Mouse (Mus musculus): Measurements from ENCODE around the gene Exoc7.

Exoc7 gene

DNA sequence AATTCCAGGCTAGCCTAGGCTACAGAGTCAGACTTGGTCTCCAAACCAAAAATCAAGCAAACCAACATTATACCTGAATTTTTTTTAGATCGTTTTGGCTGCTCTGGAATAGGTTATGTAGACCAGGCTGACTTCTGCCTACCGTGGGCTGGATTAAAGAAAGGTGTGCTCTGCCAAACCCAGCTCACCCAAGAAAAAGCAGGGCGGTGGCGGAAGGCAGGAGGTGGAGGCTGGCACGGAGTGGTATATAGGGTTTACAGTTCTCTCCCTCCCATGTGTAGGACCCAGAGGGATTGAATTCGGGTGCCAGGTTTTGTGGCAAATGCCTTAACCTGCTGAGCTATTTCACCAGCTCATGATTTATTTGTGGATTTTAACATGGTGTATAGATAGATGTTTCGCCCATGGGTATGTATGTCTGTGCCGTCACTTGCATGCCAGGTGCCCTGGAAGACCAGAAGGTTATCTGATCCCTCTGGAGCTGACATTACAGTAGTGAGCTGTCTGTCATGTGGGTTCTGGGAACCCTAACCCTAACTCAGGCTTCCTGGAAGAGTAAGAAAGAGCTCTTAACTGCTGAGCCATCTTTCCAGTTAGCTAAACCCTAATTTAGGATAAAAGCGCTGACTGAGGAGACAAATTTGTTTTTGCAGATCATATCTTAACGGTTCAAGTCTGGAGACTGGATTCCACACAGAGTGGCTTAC is at the start of gene Exoc7:
Gene Exoc7 (minus strand): TSS at position 215 of the 707 bp plus-strand sequence.
- DNase-seq (ENCODE audit: low read depth, low spot score) = peak; percentile 74

DNA sequence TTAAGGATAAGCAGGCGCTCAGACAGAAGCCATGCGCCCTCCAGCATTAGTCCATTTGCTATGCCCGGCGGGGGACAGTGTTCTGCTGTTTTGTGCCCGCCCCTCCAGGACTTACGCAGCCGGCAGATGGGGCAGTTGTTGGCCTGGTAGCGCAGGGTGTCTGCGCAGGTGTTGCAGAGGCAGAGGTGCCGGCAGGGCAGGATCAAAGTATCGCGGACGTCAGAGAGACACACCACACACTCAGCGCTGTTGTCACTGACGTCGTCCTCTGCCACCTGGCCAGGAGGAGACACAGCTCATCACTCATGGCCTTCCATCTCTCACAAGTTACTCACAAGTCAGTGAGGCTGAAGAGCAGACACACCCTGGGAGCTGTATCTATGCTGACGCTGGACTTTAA is 47.5 kb upstream of the Exoc7 start:
- no peak for DNase-seq (ENCODE audit: low read depth, low spot score)

DNA sequence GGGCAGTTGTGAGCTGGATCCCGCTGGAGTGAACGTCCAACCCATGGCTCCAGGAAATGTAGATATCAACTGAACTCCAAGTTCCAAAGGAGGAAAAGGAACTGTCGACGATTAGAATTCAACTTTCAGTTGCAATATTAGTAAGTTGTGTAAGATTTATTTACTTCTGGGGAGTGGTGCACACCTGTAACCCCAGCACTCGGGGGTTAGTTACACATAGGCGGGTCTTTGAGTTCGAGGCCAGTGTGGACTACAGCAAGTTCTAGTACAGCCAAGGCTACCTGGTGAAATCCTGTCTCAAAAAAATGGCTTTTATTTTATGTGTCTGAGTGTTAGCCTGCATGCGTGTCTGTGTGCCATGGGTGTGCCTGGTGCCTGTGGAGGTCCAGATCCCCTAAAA is 46.5 kb upstream of the Exoc7 start:
- DNase-seq (ENCODE audit: low read depth, low spot score) = no peak

GRCm38 (mm10) chr11:116351294-116351693 is 44.3 kb upstream of the Exoc7 start:
- DNase-seq (ENCODE audit: low read depth, low spot score) = no peak

DNA sequence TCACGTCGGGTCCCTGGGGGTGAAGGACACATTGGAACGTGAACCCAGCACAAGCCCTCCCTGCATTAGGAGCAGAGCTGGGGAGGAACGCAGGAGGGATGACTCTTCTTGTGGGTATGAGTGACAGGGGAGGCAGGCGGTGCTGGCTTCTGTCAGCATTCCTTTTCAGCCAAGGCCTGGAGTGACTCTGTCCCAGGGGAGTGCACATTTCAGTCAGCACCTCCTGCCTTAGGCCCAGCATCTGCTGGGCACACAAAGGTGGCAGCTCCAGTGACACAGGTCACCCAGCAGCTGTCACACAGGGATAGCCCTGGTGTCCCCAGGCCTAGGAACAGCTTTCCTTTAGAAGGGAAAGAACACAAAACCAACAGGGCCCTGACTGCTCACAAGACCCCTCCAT is 40.9 kb upstream of the Exoc7 start:
- DNase-seq (ENCODE audit: low read depth, low spot score) = peak; percentile 96

DNA sequence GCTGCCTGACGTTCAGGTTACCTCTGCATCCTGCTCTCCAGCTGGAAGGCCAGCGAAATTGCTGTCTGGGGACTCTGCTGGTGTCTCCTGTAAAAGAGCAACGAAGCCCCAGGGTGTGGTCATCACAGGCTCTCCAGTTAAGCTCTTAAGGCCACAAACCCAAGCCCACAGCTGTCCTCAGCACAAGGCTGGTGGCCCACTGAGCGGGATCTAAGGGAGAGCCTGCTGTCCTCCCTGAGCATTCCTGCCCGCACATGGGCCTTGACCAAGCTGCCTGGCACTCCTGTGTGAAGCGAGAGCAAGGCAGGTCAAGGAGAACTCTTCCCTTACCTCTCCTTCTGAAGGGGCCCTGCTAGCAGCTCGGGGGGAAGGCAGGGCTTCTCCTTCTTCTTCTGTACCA is 40.0 kb upstream of the Exoc7 start:
- no peak for DNase-seq (ENCODE audit: low read depth, low spot score)

- DNase-seq (ENCODE audit: low read depth, low spot score) = peak; percentile 43
Measured at GRCm38 (mm10) chr11:116342069-116342791, 35.2 kb upstream of the Exoc7 start.

GRCm38 (mm10) chr11:116337531-116337930 is 30.5 kb upstream of the Exoc7 start:
- DNase-seq (ENCODE audit: low read depth, low spot score) = no peak

GRCm38 (mm10) chr11:116337000-116337399 is 30.0 kb upstream of the Exoc7 start:
- DNase-seq (ENCODE audit: low read depth, low spot score) = no peak

- DNase-seq (ENCODE audit: low read depth, low spot score) = no peak
Measured at GRCm38 (mm10) chr11:116336393-116336792, 29.4 kb upstream of the Exoc7 start.

GRCm38 (mm10) chr11:116335244-116336036 is 28.4 kb upstream of the Exoc7 start, which contains the start of gene Foxj1:
TSS of gene Foxj1 (minus strand) at chr11:116335399.
- peak; percentile 86 for DNase-seq (ENCODE audit: low read depth, low spot score)

DNA sequence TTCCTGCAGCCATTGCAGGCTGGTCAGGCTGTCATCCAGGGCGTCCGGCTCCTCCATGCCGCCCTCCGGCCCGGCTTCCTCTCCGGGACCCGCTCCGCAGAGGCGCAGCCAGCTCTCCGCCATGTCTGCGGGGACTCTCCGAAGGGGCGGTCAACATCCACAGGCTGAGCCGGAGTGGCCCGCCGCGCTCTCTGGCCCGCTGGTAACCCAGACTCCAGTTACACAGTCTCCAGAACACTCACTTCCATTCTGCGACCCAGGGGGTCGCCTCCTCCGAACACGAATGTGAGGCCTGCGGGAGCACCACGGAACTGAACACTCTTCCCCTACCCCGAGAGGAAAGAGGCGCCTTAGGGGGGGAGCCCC is 27.4 kb upstream of the Exoc7 start:
- DNase-seq (ENCODE audit: low read depth, low spot score) = no peak

GRCm38 (mm10) chr11:116333526-116334416 is 26.7 kb upstream of the Exoc7 start:
- DNase-seq (ENCODE audit: low read depth, low spot score) = no peak

GRCm38 (mm10) chr11:116332983-116333270 is 25.9 kb upstream of the Exoc7 start:
- DNase-seq (ENCODE audit: low read depth, low spot score) = no peak

- no peak for DNase-seq (ENCODE audit: low read depth, low spot score)
Measured at GRCm38 (mm10) chr11:116332232-116332982, 25.4 kb upstream of the Exoc7 start.

GRCm38 (mm10) chr11:116330211-116330518 is 23.1 kb upstream of the Exoc7 start:
- DNase-seq (ENCODE audit: low read depth, low spot score) = no peak

- DNase-seq (ENCODE audit: low read depth, low spot score) = no peak
Measured at GRCm38 (mm10) chr11:116329314-116330210, 22.5 kb upstream of the Exoc7 start.

GRCm38 (mm10) chr11:116326963-116327603 is 20.1 kb upstream of the Exoc7 start:
- DNase-seq (ENCODE audit: low read depth, low spot score) = no peak
